Mouse (Mus musculus) hindbrain, embryonic 13.5 days (tissue): ENCODE measurements around the gene Grik1. TPM values are rescaled to one million over a fixed set of nuclear protein-coding genes. Genes with fewer than 3 reads are reported as not detected.

ENCODE experiments used
- ATAC-seq: fragments of 200-750 bp; cut with Nextera tagmentation; 2 replicates; pipeline ENCODE4 v1.8.0; 2017; ENCODE audit warnings: moderate TSS enrichment; ENCODE audit not compliant: low FRiP score
- H3K27ac ChIP-seq: fragments of 300-500 bp; sonication (generic); 2 replicates; pipeline ENCODE4 v1.5.1; 2015; ENCODE audit warnings: inconsistent platforms, mild to moderate bottlenecking, moderate library complexity
- H3K27me3 ChIP-seq: fragments of 300-500 bp; sonication (generic); 2 replicates; pipeline ENCODE4 v1.6.1; 2015; ENCODE audit warnings: mild to moderate bottlenecking, inconsistent platforms
- H3K36me3 ChIP-seq: fragments of 300-500 bp; sonication (generic); 2 replicates; pipeline ENCODE4 v1.6.1; 2015; ENCODE audit warnings: mild to moderate bottlenecking, inconsistent platforms
- H3K4me1 ChIP-seq: fragments of 300-500 bp; sonication (generic); replicated peaks from 2 replicates; pipeline ENCODE4 v1.6.1; 2015; ENCODE audit warnings: inconsistent platforms
- H3K4me2 ChIP-seq: fragments of 300-500 bp; sonication (generic); 2 replicates; pipeline ENCODE4 v1.6.1; 2015; ENCODE audit warnings: inconsistent platforms, mild to moderate bottlenecking, moderate library complexity
- H3K4me3 ChIP-seq: fragments of 300-500 bp; sonication (generic); 2 replicates; pipeline ENCODE4 v1.5.1; 2015; ENCODE audit warnings: mild to moderate bottlenecking, inconsistent platforms
- H3K9ac ChIP-seq: fragments of 300-500 bp; sonication (generic); 2 replicates; pipeline ENCODE4 v1.6.1; 2015; ENCODE audit warnings: mild to moderate bottlenecking, inconsistent platforms
- H3K9me3 ChIP-seq: fragments of 300-500 bp; sonication (generic); 2 replicates; pipeline ENCODE4 v1.6.1; 2016; ENCODE audit warnings: inconsistent platforms
- WGBS: fragments of 180-500 bp; shearing (Covaris S2); methylation state at CpG from one replicate; pipeline ENCODE4 v1.1.7; 2015; 5-methylcytosine and 5-hydroxymethylcytosine counted together
- polyA plus RNA-seq: library from polyadenylated mRNA; unstranded; fragments of >200 nt; fragmentation: Nextera tagmentation; extraction: Ambion mirVana; gene quantifications from 2 replicates; pipeline ENCODE4 v1.2.1, GENCODE M21; 2015

The Grik1 gene
- polyA plus RNA-seq, 1 experiment from 2014 or later = 18.3 TPM

DNA sequence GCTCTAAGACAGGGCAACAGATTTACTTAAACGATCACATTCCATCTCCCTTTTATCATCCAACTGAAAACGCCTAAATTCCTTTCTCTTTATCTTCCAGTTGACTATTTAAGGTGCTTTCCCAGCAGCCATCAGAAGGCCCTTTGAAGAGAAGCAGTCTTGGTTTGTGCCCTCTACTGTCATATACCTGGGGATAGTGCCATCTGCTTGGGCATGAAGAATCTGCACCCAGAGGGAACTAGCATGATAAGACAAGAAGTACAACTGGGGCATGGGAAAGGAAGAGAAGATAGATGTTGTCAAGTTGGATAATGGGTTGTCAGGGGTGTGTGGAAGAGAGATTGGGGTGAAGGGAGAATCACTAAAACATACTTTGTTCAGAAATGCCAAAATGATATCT, 157.1 kb downstream of the Grik1 start:
- H3K27me3 ChIP-seq = no peaks in the 10 kb centered on the region
- no peak overlapping the region for H3K4me2 ChIP-seq
- H3K36me3 ChIP-seq = no peaks in the 10 kb centered on the region
- no peaks in the 10 kb centered on the region for H3K9me3 ChIP-seq
- WGBS = 73% methylated on average over 2 of the region's 2 CpGs
- no peak overlapping the region for H3K27ac ChIP-seq
- H3K4me3 ChIP-seq = no peak overlapping the region
- no peaks in the 10 kb centered on the region for H3K4me1 ChIP-seq
- no peak overlapping the region for H3K9ac ChIP-seq
- no peak for ATAC-seq

DNA sequence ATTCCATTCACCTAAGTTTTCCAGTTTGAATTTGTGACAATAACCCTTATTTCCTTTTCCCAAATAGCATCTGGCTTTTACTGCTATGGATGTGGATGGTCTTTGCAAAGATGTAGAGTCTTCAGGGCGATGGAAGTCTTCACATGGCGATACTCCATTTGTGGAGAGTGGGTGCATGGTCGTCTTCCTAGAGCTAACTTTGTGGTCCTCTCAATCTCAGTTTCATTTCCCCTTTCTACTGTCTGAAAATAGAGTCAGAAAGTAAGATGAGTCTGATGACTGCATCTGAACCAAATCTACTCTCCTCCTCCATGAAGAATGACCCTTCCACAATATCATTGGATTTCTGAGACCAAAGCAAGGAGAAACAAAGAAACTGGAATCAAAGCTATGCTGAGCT, 159.0 kb downstream of the Grik1 start:
- H3K27ac ChIP-seq = no peak overlapping the region
- H3K36me3 ChIP-seq = no peaks in the 10 kb centered on the region
- ATAC-seq = no peak
- no peaks in the 10 kb centered on the region for H3K27me3 ChIP-seq
- H3K4me1 ChIP-seq = no peaks in the 10 kb centered on the region
- 89% methylated on average over 3 of the region's 3 CpGs for WGBS
- no peak overlapping the region for H3K9ac ChIP-seq
- no peaks in the 10 kb centered on the region for H3K9me3 ChIP-seq
- H3K4me3 ChIP-seq = no peak overlapping the region
- H3K4me2 ChIP-seq = no peak overlapping the region

DNA sequence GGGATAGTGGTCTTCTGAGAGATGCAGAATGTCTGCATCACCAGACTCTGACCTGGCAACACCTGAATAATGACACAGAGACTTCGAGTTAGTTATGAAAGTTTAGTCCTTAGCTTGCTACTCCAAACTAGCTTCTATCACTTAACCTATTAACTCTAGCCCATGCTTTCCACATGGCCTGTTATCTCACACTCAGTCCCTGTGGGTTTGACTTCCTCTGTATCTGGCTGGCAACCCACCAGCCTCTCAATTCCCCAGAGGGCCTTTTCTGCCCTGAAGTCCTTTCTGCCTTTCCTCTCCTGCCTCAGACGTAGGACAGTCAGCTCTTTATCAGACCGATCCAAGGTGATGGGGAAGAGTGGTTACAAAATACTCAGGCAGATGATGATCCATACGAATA, 165.0 kb downstream of the Grik1 start:
- ATAC-seq = no peak
- 79% methylated on average over 4 of the region's 4 CpGs for WGBS
- H3K4me1 ChIP-seq = no peaks in the 10 kb centered on the region
- no peaks in the 10 kb centered on the region for H3K9me3 ChIP-seq
- no peak overlapping the region for H3K4me2 ChIP-seq
- H3K27ac ChIP-seq = no peak overlapping the region
- no peak overlapping the region for H3K4me3 ChIP-seq
- H3K27me3 ChIP-seq = no peaks in the 10 kb centered on the region
- H3K36me3 ChIP-seq = no peaks in the 10 kb centered on the region
- no peak overlapping the region for H3K9ac ChIP-seq

DNA sequence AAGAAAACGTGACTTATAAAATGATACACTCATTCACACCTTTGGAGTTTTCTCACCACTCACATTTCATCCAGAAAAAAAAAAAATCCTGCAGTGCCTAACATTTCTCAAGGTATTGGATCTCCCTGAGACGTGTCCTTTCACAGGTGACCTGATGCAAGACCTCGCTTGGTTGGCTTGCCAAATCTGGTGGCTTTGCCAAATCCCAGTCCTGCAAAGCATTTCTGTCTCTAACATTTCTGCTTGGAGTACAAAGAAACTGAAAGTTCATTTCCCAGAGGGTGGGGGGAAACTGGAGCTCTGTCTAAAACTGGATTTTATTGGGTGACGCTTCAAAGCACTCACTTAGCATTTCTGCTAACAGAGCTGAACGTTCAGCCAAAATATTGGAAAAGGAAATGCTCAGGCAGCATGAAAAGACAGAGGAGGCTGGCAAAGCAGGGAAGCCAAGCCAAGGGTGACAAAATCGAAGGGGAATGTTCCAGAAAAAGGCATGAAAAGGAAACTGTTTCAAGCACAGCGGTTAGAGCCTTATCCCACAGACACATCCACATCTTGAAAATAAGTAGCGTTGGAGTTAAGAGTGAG, 177.4 kb downstream of the Grik1 start:
- Histone ChIP-seq H3K4me2 (no peak overlapping the region), H3K4me1 (no peaks in the 10 kb centered on the region), H3K36me3 (no peaks in the 10 kb centered on the region), H3K9ac (no peak overlapping the region), H3K4me3 (no peak overlapping the region), H3K27me3 (no peaks in the 10 kb centered on the region), H3K27ac (no peak overlapping the region), H3K9me3 (no peaks in the 10 kb centered on the region)
- 79% methylated on average over 8 of the region's 8 CpGs for WGBS
- ATAC-seq = no peak

DNA sequence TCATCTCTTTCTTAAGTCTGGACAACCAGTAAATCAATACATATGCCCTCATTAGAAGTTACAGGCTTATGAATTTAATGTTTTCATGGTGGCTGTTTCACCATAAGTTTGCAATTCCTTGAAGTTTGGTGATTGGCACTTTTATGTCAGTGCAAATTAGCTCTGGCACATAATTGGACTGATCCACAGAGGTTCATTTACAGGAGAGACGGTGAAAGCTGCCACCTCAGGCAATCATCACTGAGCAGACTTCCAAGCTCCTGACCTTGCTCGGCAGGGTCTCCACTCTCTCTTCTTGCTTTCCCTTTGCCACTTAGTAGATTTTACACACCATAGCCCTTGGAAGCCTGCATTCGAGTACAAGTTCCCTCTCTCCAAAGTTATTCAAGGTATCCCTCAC, 178.6 kb downstream of the Grik1 start:
- Histone ChIP-seq H3K27ac (no peak overlapping the region), H3K36me3 (no peaks in the 10 kb centered on the region), H3K4me2 (no peak overlapping the region), H3K9ac (no peak overlapping the region), H3K27me3 (no peaks in the 10 kb centered on the region), H3K4me1 (no peaks in the 10 kb centered on the region), H3K9me3 (no peaks in the 10 kb centered on the region), H3K4me3 (no peak overlapping the region)
- no peak for ATAC-seq
- 59% methylated on average over 3 of the region's 3 CpGs for WGBS

DNA sequence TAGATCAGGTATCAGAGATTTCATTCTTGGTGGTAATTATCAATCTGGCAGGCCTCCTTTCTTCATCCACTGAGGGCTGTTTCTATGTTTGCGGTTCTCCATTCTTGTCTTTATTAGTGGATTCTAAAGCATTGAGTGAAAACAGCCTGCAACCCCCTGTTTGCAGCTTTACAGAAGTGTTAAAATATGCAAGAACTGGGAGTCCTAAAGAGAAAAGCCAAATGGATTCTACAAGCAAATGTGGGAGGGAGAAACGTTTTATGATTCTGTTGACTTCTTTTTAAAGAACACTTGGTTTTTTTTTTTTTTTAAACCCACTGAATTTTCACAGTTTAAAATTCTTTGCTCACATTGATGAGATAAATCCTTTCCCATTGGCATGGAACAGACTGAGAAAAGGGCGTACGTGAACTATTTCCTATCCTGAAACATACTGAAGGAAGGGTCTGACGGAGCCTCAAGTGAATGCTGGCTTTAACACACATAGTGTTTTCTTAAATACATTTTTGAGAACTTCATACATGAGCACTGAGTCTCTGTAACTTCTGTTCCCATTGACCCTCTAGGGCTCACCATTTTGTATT, 195.8 kb downstream of the Grik1 start:
- no peak overlapping the region for H3K4me2 ChIP-seq
- WGBS = 77% methylated on average over 5 of the region's 5 CpGs
- H3K27me3 ChIP-seq = no peaks in the 10 kb centered on the region
- no peak overlapping the region for H3K9ac ChIP-seq
- ATAC-seq = no peak
- H3K36me3 ChIP-seq = no peaks in the 10 kb centered on the region
- no peaks in the 10 kb centered on the region for H3K9me3 ChIP-seq
- H3K27ac ChIP-seq = no peak overlapping the region
- H3K4me1 ChIP-seq = no peaks in the 10 kb centered on the region
- H3K4me3 ChIP-seq = no peak overlapping the region

DNA sequence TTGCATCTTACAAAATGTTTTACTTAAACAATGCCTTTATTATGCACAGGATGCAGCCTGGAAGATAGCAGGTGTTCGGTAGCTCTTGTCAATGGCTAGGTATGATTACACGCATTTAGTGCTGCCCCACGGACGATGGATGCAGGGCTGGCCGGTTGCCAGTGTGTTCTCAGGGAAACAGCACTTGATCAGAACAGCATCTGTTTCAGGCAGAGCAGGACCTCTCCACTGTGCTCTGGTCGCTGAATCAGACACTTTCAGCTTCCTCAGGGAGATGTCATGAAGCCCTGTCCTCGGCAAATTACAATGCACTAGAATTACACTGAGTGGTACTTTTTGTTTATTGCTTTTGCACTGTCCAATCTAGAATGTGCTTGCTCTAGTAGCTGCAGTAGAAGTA, 202.8 kb downstream of the Grik1 start:
- H3K4me1 ChIP-seq = peaks cover 15% of the 10 kb centered on the region
- no peaks in the 10 kb centered on the region for H3K36me3 ChIP-seq
- no peak overlapping the region for H3K4me3 ChIP-seq
- H3K9me3 ChIP-seq = no peaks in the 10 kb centered on the region
- H3K9ac ChIP-seq = 0 out of 2 replicates have a peak overlapping the region, but pooled peaks have one; percentile 14
- ATAC-seq = peak; percentile 68; the same call in 1 of the 2 replicates
- no peak overlapping the region for H3K4me2 ChIP-seq
- H3K27ac ChIP-seq = no peak overlapping the region
- 48% methylated on average over 7 of the region's 7 CpGs for WGBS
- no peaks in the 10 kb centered on the region for H3K27me3 ChIP-seq

DNA sequence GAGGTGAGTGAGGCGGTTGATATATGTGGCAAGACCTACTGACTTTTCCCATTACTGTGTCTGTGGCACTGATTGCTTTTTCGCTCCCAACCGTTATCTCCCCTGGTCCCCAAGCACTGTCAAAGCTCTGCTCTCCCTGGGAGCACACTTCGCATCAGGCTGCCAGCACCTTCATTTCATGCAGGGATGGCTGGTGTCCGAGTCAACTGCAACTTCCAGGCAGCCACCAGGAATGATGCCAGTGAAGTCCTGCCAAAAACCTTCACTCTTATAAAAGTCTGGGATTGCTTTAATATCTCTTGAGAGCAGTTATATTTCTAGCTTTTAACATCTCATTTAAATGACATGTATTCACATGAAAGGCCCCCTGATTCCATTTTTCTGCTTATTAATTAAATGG, 215.3 kb downstream of the Grik1 start:
- Histone ChIP-seq H3K4me3 (no peak overlapping the region), H3K27me3 (no peaks in the 10 kb centered on the region), H3K27ac (no peak overlapping the region), H3K9ac (no peak overlapping the region), H3K9me3 (no peaks in the 10 kb centered on the region), H3K4me1 (no peaks in the 10 kb centered on the region), H3K4me2 (no peak overlapping the region), H3K36me3 (no peaks in the 10 kb centered on the region)
- 85% methylated on average over 5 of the region's 5 CpGs for WGBS
- ATAC-seq = no peak

DNA sequence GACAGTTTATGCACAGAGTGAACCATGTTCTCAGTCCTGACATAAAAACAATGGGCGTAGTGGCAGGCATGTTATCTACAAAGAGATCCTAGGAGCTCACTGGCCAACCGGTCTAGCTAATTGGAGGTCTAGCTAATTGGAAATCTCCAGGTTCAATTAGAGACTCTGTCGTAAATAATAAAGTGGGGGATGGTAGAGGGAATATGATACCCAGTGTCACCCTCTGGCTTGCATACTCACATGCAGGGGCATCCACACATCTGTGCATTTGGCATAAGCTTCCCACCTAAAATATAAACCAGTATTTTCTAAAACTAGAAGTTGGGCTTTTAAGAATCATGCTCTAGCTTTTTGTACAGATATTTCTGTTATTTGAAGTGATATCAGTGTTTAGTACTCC, 229.1 kb downstream of the Grik1 start:
- Histone ChIP-seq H3K27ac (no peak overlapping the region), H3K9ac (no peak overlapping the region), H3K27me3 (no peaks in the 10 kb centered on the region), H3K36me3 (no peaks in the 10 kb centered on the region), H3K9me3 (no peaks in the 10 kb centered on the region), H3K4me3 (no peak overlapping the region), H3K4me2 (no peak overlapping the region), H3K4me1 (no peaks in the 10 kb centered on the region)
- WGBS = 87% methylated on average over 3 of the region's 3 CpGs
- ATAC-seq = no peak

DNA sequence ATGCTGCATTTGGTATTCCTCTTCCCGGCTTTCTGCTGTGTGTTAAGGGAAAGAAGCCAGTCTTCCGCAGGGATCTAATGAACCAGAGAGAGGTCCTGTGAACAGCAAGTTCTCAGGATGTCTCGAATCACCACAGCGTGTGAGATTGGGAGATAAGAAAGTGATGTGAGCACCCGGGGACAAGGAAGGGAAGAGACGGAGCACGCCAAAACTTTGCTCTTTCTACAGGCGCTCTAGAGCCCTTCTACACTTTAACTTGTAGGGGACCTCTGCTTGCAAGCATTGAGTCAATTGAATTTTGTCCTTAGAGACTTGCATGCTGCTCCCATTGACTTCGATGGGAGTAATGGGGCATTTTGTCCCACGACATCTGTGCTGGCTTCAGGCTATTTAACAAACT, 241.9 kb downstream of the Grik1 start:
- no peak for ATAC-seq
- Histone ChIP-seq H3K4me2 (no peak overlapping the region), H3K36me3 (no peaks in the 10 kb centered on the region), H3K4me3 (no peak overlapping the region), H3K9ac (no peak overlapping the region), H3K9me3 (no peaks in the 10 kb centered on the region), H3K27me3 (no peaks in the 10 kb centered on the region), H3K4me1 (no peaks in the 10 kb centered on the region), H3K27ac (no peak overlapping the region)
- WGBS = 88% methylated on average over 10 of the region's 10 CpGs

DNA sequence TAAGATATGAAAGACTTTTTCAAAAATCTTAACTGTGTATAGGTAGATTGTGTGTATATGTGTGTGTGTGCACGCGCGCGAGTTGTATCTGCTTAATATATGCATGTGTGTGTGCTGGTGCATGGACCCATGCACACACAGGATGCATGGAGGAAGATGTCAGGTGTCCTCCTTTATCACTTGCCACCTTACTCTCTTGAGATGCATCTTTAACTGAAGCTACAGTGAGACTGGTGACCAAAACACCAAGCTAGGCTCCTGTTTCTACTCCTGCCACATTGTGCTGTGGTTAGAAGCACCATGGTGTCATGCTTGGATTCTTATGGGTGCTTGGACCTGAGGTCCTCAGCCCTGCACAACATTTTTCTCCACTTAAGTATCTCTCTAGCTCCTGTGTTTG, 245.7 kb downstream of the Grik1 start:
- Histone ChIP-seq H3K9ac (no peak overlapping the region), H3K9me3 (no peaks in the 10 kb centered on the region), H3K4me2 (no peak overlapping the region), H3K4me1 (no peaks in the 10 kb centered on the region), H3K36me3 (no peaks in the 10 kb centered on the region), H3K27me3 (no peaks in the 10 kb centered on the region), H3K4me3 (no peak overlapping the region), H3K27ac (no peak overlapping the region)
- over 99% methylated on average over 4 of the region's 4 CpGs for WGBS
- no peak for ATAC-seq

DNA sequence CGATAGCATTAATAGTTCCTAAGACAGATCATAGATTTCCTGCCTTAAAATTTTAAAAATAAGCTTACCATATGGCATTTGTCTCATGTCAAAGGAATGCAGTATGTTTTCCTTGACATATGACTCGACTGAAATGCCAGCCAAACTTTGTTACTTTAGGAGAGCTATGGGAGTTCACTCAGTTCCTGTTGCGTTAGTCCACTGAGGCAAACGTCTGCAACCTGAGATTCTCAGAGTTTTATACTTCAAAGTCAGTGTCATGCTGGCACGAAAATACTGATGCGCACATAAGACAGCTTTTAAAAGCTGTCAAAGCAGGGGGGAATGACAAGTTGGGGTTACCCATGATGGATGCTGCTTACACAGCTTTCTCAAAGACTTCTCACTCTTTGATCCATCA, 247.6 kb downstream of the Grik1 start:
- no peaks in the 10 kb centered on the region for H3K9me3 ChIP-seq
- H3K27me3 ChIP-seq = no peaks in the 10 kb centered on the region
- 75% methylated on average over 6 of the region's 6 CpGs for WGBS
- no peak overlapping the region for H3K27ac ChIP-seq
- H3K9ac ChIP-seq = no peak overlapping the region
- no peak overlapping the region for H3K4me2 ChIP-seq
- H3K4me1 ChIP-seq = no peaks in the 10 kb centered on the region
- no peak for ATAC-seq
- no peaks in the 10 kb centered on the region for H3K36me3 ChIP-seq
- H3K4me3 ChIP-seq = no peak overlapping the region

DNA sequence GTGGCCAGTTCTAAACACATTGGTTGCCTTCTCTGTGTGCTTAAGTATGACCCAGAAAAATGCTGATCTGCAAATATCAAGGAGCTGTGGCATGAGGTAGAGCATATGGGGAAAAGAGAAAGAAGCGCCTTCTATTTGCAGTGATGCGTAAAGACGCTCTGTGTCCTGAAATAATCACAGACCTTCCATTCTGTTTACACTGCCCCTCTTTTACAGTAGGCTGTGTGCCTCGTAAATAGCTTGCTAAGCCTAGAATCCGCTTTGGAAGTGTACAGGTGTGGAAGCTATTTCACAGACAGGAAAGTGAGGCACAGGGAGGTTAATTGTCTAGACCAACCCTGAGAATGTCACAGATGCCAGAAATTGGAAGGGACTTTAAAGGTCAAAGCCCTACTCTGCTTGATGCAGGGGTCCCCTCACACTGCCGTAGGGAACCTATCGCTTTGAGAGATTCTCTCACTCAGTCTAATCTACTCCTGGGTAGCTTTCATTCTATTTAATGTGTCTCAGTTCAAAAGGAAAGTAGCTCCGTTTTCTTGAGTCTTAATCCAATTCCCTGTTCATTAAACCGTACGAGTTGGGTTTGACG, 251.5 kb downstream of the Grik1 start:
- ATAC-seq = no peak
- H3K27ac ChIP-seq = no peak overlapping the region
- H3K27me3 ChIP-seq = no peaks in the 10 kb centered on the region
- H3K4me2 ChIP-seq = no peak overlapping the region
- H3K4me3 ChIP-seq = no peak overlapping the region
- H3K9me3 ChIP-seq = no peaks in the 10 kb centered on the region
- peaks cover 4% of the 10 kb centered on the region; the same call in 1 of the 2 replicates for H3K4me1 ChIP-seq
- H3K36me3 ChIP-seq = no peaks in the 10 kb centered on the region
- 81% methylated on average over 11 of the region's 11 CpGs for WGBS
- no peak overlapping the region for H3K9ac ChIP-seq
